Mouse (Mus musculus): Measurements from ENCODE around the gene Vmn1r223.

GRCm38 (mm10) chr13:23279992-23280391 is 33.1 kb downstream of the Vmn1r223 start:
- TF ChIP-seq POLR2A (IDR thresholded peaks at IDR 0.05; ENCODE audit: low read depth, low read length) (no peak), CTCF (IDR thresholded peaks at IDR 0.05; ENCODE audit: extremely low read depth, insufficient read depth, insufficient read length, insufficient replicate concordance) (no peak)

Measured in spleen, adult 2 months (tissue).